Mouse (Mus musculus) adrenal gland, postnatal 4 days (tissue): Measurements from ENCODE around the gene Hs2st1. TPM values are rescaled to one million over a fixed set of nuclear protein-coding genes. Genes with fewer than 3 reads are reported as not detected.

ENCODE experiments used
- DNase-seq, 2 experiments: peaks; one replicate each; pipeline ENCODE4 v3.0.0; 2021 to 2022; ENCODE audit warnings: low spot score in 2 of 2, mixed read lengths in 2 of 2
- total RNA-seq, 2 experiments: library from RNA; stranded (reverse); gene quantifications; 2 replicates each; pipeline ENCODE4 v1.2.3; 2021

The Hs2st1 gene
- total RNA-seq, 2 experiments from 2014 or later = 27.8 to 31.1 TPM

GRCm38 (mm10) chr3:144401292-144401691 is 168.7 kb downstream of the Hs2st1 start:
- DNase-seq = no peak

- no peak for DNase-seq
Observed at GRCm38 (mm10) chr3:144400870-144401269, 169.1 kb downstream of the Hs2st1 start.

GRCm38 (mm10) chr3:144400374-144400773 is 169.6 kb downstream of the Hs2st1 start:
- DNase-seq = no peak

GRCm38 (mm10) chr3:144399358-144400096 is 170.5 kb downstream of the Hs2st1 start:
- DNase-seq = peak; percentile 75 to 90

GRCm38 (mm10) chr3:144398166-144398565 is 171.8 kb downstream of the Hs2st1 start:
- DNase-seq = no peak

- DNase-seq = no peak
Observed at GRCm38 (mm10) chr3:144396478-144396877, 173.5 kb downstream of the Hs2st1 start.

GRCm38 (mm10) chr3:144394454-144394943 is 175.5 kb downstream of the Hs2st1 start:
- no peak for DNase-seq

- no peak for DNase-seq
Observed at GRCm38 (mm10) chr3:144386446-144386845, 183.5 kb downstream of the Hs2st1 start.

GRCm38 (mm10) chr3:144384648-144385047 is 185.3 kb downstream of the Hs2st1 start:
- no peak for DNase-seq

GRCm38 (mm10) chr3:144381431-144381980 is 188.5 kb downstream of the Hs2st1 start:
- DNase-seq = no peak

- DNase-seq = peak; percentile 61 to 67
Observed at GRCm38 (mm10) chr3:144380921-144381320, 189.1 kb downstream of the Hs2st1 start.

- DNase-seq = no peak
Observed at GRCm38 (mm10) chr3:144379801-144380200, 190.2 kb downstream of the Hs2st1 start.

Other genes starting within 250 kb of the Hs2st1 start
- gene Selenof, start 123 bp upstream of the Hs2st1 start, total RNA-seq = 100 to 1,000 TPM; 288 to 291 TPM
- 100 to 1,000 TPM; 125 to 127 TPM for gene Sh3glb1, start 150.2 kb upstream of the Hs2st1 start, total RNA-seq
- 10 to 100 TPM; 27.0 to 27.6 TPM for gene Clca3a1, start 190.8 kb upstream of the Hs2st1 start, total RNA-seq
- gene Clca3a2, start 249.3 kb upstream of the Hs2st1 start, total RNA-seq = under 1 TPM; 0.34 to 0.42 TPM